22 mouse cellular contexts compared by ENCODE assay signal in the genomic region with DNA sequence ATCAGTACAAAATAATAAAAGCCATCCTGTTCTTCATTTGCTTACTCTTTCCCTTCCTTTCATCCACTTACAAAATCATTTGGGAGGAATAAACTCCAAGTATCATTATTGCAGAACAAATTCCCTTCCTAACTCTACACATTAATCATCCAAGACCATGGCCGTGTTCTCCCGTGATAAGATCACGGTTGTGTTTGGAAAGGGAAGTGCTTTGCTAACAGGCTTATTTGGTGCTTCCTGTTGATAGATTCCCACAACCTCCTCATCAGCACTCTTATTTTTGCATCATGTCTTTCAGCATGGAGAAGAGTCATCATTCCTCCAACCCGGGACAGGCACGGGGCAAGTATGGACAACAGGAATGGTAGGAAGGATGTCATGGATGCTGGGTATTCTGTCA. TPM values are rescaled to one million over a fixed set of nuclear protein-coding genes. Genes with fewer than 3 reads are reported as not detected.
"Had no signal": no experiment of that assay in that cellular context is flagged by ENCODE, and none has a peak within 500 bp of the region (broad histone marks: within the 10 kb centered on the region; RNA-seq: fewer than 3 reads in every experiment).

No protein-coding gene starts in this region.

- H3K9me3 ChIP-seq: midbrain, embryonic 10.5 days; midbrain, embryonic 12.5 days; neural tube, embryonic 13.5 days; neural tube, embryonic 15.5 days had no signal

- H3K27me3 ChIP-seq: midbrain, embryonic 12.5 days; neural tube, embryonic 13.5 days; neural tube, embryonic 15.5 days had no signal

- H3K4me3 ChIP-seq: midbrain, embryonic 10.5 days; midbrain, embryonic 12.5 days; myocyte; neural tube, embryonic 13.5 days; neural tube, embryonic 15.5 days had no signal

- H3K4me2 ChIP-seq: midbrain, embryonic 12.5 days; neural tube, embryonic 13.5 days; neural tube, embryonic 15.5 days had no signal

- H3K27ac ChIP-seq: macrophage; midbrain, embryonic 10.5 days; midbrain, embryonic 12.5 days; neural tube, embryonic 13.5 days; neural tube, embryonic 15.5 days had no signal

- H3K9ac ChIP-seq: liver, postnatal 0 days; midbrain, embryonic 12.5 days; neural tube, embryonic 13.5 days; neural tube, embryonic 15.5 days had no signal

- ATAC-seq: liver, postnatal 0 days; midbrain, embryonic 16.5 days had no signal

- H3K36me3 ChIP-seq: midbrain, embryonic 10.5 days; midbrain, embryonic 12.5 days; neural tube, embryonic 13.5 days; neural tube, embryonic 15.5 days had no signal

- H3K4me1 ChIP-seq: midbrain, embryonic 10.5 days; midbrain, embryonic 12.5 days; neural tube, embryonic 15.5 days had no signal

- DNase-seq: liver, postnatal 0 days; lung, adult 2 months; lung, postnatal 14 days; lung, postnatal 36 days; midbrain, embryonic 14.5 days; retina, postnatal 1 day; right cerebral cortex, adult 18-20 months; right cerebral cortex, postnatal 25 days; right cerebral cortex, postnatal 4 days; spleen, adult 18-20 months; thymus, adult 18-20 months; thymus, postnatal 14 days; thymus, postnatal 36 days had no signal

RNA-seq across cellular contexts. Expression of gene Sorcs1, which starts 25.7 kb away (rescaled TPM):
- total RNA-seq: megakaryocyte, adult 5-6 weeks; megakaryocyte-erythroid progenitor cell, adult 5-6 weeks had no signal
- polyA plus RNA-seq: macrophage, myocyte had no signal
